Mouse (Mus musculus): ENCODE results near the gene Etv6.

DNA sequence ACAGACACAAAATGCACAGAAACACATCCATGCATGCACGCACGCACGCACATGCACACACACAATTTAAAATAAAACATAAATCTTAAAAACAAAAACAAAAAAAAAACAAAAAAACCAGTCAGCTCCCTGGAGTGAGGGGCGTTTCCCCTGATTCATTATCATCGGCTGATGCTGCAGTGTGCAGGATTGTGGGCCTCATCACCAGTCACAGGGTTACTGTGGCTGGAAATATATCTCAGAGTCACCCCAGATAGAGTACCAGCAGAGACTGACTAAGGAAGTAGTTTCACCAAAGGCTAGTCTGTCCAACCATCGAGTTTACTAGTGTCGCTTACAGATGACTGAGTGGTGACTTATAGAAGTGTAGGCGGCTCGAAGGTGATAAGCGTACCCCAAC is 88.8 kb downstream of the Etv6 start:
- TF ChIP-seq GATA1 (IDR thresholded peaks at IDR 0.05; ENCODE audit: low read depth, low read length) (no peak), CTCF (IDR thresholded peaks at IDR 0.05 in 2 of 3, conservative IDR thresholded peaks at IDR 0.05 in 1 of 3; ENCODE audit: control insufficient read depth in 1 of 3, insufficient read depth in 1 of 3, low read depth in 2 of 3, low read length in 3 of 3, poor library complexity in 1 of 3, severe bottlenecking in 1 of 3) (no peak), ZC3H11A (IDR thresholded peaks at IDR 0.05; ENCODE audit: low read depth, low read length) (no peak), MAFK (IDR thresholded peaks at IDR 0.05; ENCODE audit: borderline replicate concordance, low read depth, low read length) (no peak), POLR2A (IDR thresholded peaks at IDR 0.05; ENCODE audit: control insufficient read depth in 1 of 2, insufficient read depth in 1 of 2, low read depth in 1 of 2, low read length in 2 of 2, poor library complexity in 1 of 2) (no peak), KAT2A (conservative IDR thresholded peaks at IDR 0.05; ENCODE audit: low read depth, low read length) (no peak), CHD1 (IDR thresholded peaks at IDR 0.05; ENCODE audit: low read depth, low read length) (no peak), NELFE (IDR thresholded peaks at IDR 0.05; ENCODE audit: low read depth, low read length) (no peak), BHLHE40 (IDR thresholded peaks at IDR 0.05; ENCODE audit: borderline replicate concordance, low read depth, low read length) (no peak), USF2 (IDR thresholded peaks at IDR 0.05; ENCODE audit: borderline replicate concordance in 1 of 2, insufficient read depth in 1 of 2, low read depth in 1 of 2, low read length in 2 of 2) (no peak)
